Comparison of ENCODE assay signal across 11 mouse cellular contexts in genomic region chr14:25600358-25600757, GRCm38 (mm10).
DNase-seq lines count a peak whose midpoint lies in the region; ATAC-seq and TF ChIP-seq lines count a peak whose summit lies in the region.
"Had no signal": no experiment of that assay in that cellular context is flagged by ENCODE, and none has a peak within 500 bp of the region (broad histone marks: within the 10 kb centered on the region; RNA-seq: fewer than 3 reads in every experiment).

No protein-coding gene starts in this region.

- no peak overlapping the region for H3K4me2 ChIP-seq in heart, embryonic 15.5 days
- H3K4me2 ChIP-seq in stomach, embryonic 15.5 days = no peak overlapping the region
- H3K4me2 ChIP-seq: intestine, embryonic 15.5 days had no signal

- ATAC-seq in heart, embryonic 15.5 days (replicated peaks; ENCODE audit: insufficient number of reproducible peaks, insufficient read depth, low FRiP score, low read depth) = no peak
- peak; percentile 76 for ATAC-seq in granulocyte monocyte progenitor cell, adult 5-6 weeks (replicated peaks; ENCODE audit: poor library complexity, severe bottlenecking)
- no peak for ATAC-seq in stomach, embryonic 15.5 days (ENCODE audit: insufficient read depth, low FRiP score, low read depth)
- ATAC-seq in frontal cortex, adult (ENCODE audit: low TSS enrichment) = no peak
- ATAC-seq: intestine, embryonic 15.5 days had no signal

- H3K4me3 ChIP-seq in heart, embryonic 15.5 days = no peak overlapping the region
- no peak overlapping the region for H3K4me3 ChIP-seq in spleen, adult 2 months (ENCODE audit: extremely low read depth, insufficient read depth, insufficient read length)
- no peak overlapping the region for H3K4me3 ChIP-seq in stomach, embryonic 15.5 days (replicated peaks)
- H3K4me3 ChIP-seq: intestine, embryonic 15.5 days; layer of hippocampus, adult 2 months had no signal

- no peak for DNase-seq in heart, adult 9 months (ENCODE audit: low spot score in 2 of 2)
- peak in 1 of 2 experiments; percentile 47 for DNase-seq in spleen, adult 2 months (ENCODE audit: low read depth in 1 of 2, low spot score in 2 of 2)
- DNase-seq in spleen, postnatal 4 days (ENCODE audit: low spot score in 2 of 2) = no peak
- DNase-seq in left cerebral cortex, postnatal 4 days = no peak
- DNase-seq: thymus, postnatal 36 days had no signal

- 0 out of 2 replicates have a peak, but pooled peaks cover 15% of the 10 kb centered on the region for H3K36me3 ChIP-seq in heart, embryonic 15.5 days
- H3K36me3 ChIP-seq in spleen, adult 2 months (ENCODE audit: control insufficient read depth, insufficient read depth, low read length) = peaks cover 4% of the 10 kb centered on the region; the same call in 1 of the 2 replicates
- H3K36me3 ChIP-seq in stomach, embryonic 15.5 days = peaks cover 8% of the 10 kb centered on the region
- H3K36me3 ChIP-seq: intestine, embryonic 15.5 days had no signal

- no peak overlapping the region for H3K9ac ChIP-seq in heart, embryonic 15.5 days
- no peak overlapping the region for H3K9ac ChIP-seq in stomach, embryonic 15.5 days
- H3K9ac ChIP-seq: intestine, embryonic 15.5 days had no signal

- peaks cover 55% of the 10 kb centered on the region for H3K4me1 ChIP-seq in heart, embryonic 15.5 days (replicated peaks)
- peaks cover 5% of the 10 kb centered on the region; the same call in 1 of the 2 replicates for H3K4me1 ChIP-seq in spleen, adult 2 months (ENCODE audit: control insufficient read depth, insufficient read depth, insufficient read length)
- peaks cover 43% of the 10 kb centered on the region for H3K4me1 ChIP-seq in stomach, embryonic 15.5 days

- no peaks in the 10 kb centered on the region for H3K9me3 ChIP-seq in heart, embryonic 15.5 days (replicated peaks)
- H3K9me3 ChIP-seq in stomach, embryonic 15.5 days = no peaks in the 10 kb centered on the region
- H3K9me3 ChIP-seq: intestine, embryonic 15.5 days had no signal

- no peak for TF ChIP-seq CTCF in spleen, adult 2 months (IDR thresholded peaks at IDR 0.05; ENCODE audit: extremely low read depth, insufficient read depth, insufficient read length, insufficient replicate concordance)

- H3K27ac ChIP-seq in heart, embryonic 15.5 days = peak overlapping the region; percentile 4; the same call in 1 of the 2 replicates
- peak overlapping the region; percentile 28; the same call in 1 of the 2 replicates for H3K27ac ChIP-seq in spleen, adult 2 months (ENCODE audit: insufficient read depth, low read length)
- peak overlapping the region; percentile 71 for H3K27ac ChIP-seq in stomach, embryonic 15.5 days
- H3K27ac ChIP-seq: layer of hippocampus, adult 2 months had no signal

- WGBS in heart, embryonic 15.5 days = 81% methylated on average over 7 of the region's 7 CpGs
- 37% methylated on average over 7 of the region's 7 CpGs for WGBS in spleen, adult 2 months
- 71% methylated on average over 7 of the region's 7 CpGs for WGBS in stomach, embryonic 15.5 days

- intact Hi-C loops in left cerebral cortex, postnatal 4 days (cut with DNase I) = no loop called here

- no peaks in the 10 kb centered on the region for H3K27me3 ChIP-seq in heart, embryonic 15.5 days
- H3K27me3 ChIP-seq in spleen, adult 2 months (ENCODE audit: control insufficient read depth, insufficient read depth, low read length) = no peaks in the 10 kb centered on the region
- no peaks in the 10 kb centered on the region for H3K27me3 ChIP-seq in stomach, embryonic 15.5 days (replicated peaks)
- H3K27me3 ChIP-seq: intestine, embryonic 15.5 days had no signal

- no peak for TF ChIP-seq POLR2A in spleen, adult 2 months (IDR thresholded peaks at IDR 0.05; ENCODE audit: low read depth, low read length)

Comparison
In these comparisons a context has a peak if more than half of its experiments do, and no peak if none do; other contexts are left out.
1. H3K27ac ChIP-seq: peak in every context shown above with its lines; median percentile 71 in stomach, embryonic 15.5 days; 28 in spleen, adult 2 months; 4 in heart, embryonic 15.5 days.